Mouse (Mus musculus) common myeloid progenitor, adult 5-6 weeks (primary cell): Measurements from ENCODE around the gene Pnpla2. TPM values are rescaled to one million over a fixed set of nuclear protein-coding genes. Genes with fewer than 3 reads are reported as not detected.

Source experiments
- ATAC-seq: replicated peaks from 2 replicates; pipeline ENCODE4 v1.8.0; 2016; ENCODE audit warnings: low read depth, mild to moderate bottlenecking, moderate TSS enrichment, inconsistent platforms; ENCODE audit not compliant: poor library complexity, severe bottlenecking
- total RNA-seq: library from RNA; stranded (forward); fragments of 200-1000, 187-1606 nt; gene quantifications from 2 replicates; pipeline ENCODE4 v1.2.3, GENCODE M21; 2017

The Pnpla2 gene
- total RNA-seq, 1 experiment from 2014 or later, result 14.4 TPM

- ATAC-seq, result no peak
These were observed 9.7 kb downstream of the Pnpla2 start for GRCm38 (mm10) chr7:141464603-141465201.

- no peak for ATAC-seq
These were observed 10.5 kb downstream of the Pnpla2 start for GRCm38 (mm10) chr7:141465388-141466044.

- ATAC-seq, result no peak
These were observed 11.0 kb downstream of the Pnpla2 start for GRCm38 (mm10) chr7:141466045-141466394.

GRCm38 (mm10) chr7:141466607-141467148, 11.7 kb downstream of the Pnpla2 start:
- ATAC-seq, result no peak

GRCm38 (mm10) chr7:141467230-141468030, 12.4 kb downstream of the Pnpla2 start, which contains the start of gene Cd151:
Cd151 (plus strand) TSS chr7:141467392.
- ATAC-seq, result peak; percentile 43

- ATAC-seq, result no peak
These were observed 13.1 kb downstream of the Pnpla2 start for GRCm38 (mm10) chr7:141468164-141468521.

- ATAC-seq, result peak; percentile 66
These were observed 13.7 kb downstream of the Pnpla2 start for GRCm38 (mm10) chr7:141468522-141469211.

GRCm38 (mm10) chr7:141469352-141469751, 14.4 kb downstream of the Pnpla2 start:
- no peak for ATAC-seq

- no peak for ATAC-seq
These were observed 15.1 kb downstream of the Pnpla2 start for GRCm38 (mm10) chr7:141469901-141470636.

- no peak for ATAC-seq
These were observed 15.6 kb downstream of the Pnpla2 start for GRCm38 (mm10) chr7:141470637-141470944.

- no peak for ATAC-seq
These were observed 16.2 kb downstream of the Pnpla2 start for GRCm38 (mm10) chr7:141471236-141471635.

- no peak for ATAC-seq
These were observed 17.2 kb downstream of the Pnpla2 start for GRCm38 (mm10) chr7:141472226-141472625.

- ATAC-seq, result no peak
These were observed 17.8 kb downstream of the Pnpla2 start for GRCm38 (mm10) chr7:141472763-141473162.

- no peak for ATAC-seq
These were observed 19.2 kb downstream of the Pnpla2 start for GRCm38 (mm10) chr7:141474160-141474559.

- ATAC-seq, result peak; percentile 47
These were observed 20.2 kb downstream of the Pnpla2 start, which contains the start of the genes Polr2l and Tspan4 for GRCm38 (mm10) chr7:141475011-141475804. Polr2l (minus strand) TSS chr7:141475132. Tspan4 (plus strand) TSS chr7:141475240.

- ATAC-seq, result no peak
These were observed 20.8 kb downstream of the Pnpla2 start for GRCm38 (mm10) chr7:141475805-141476158.

- peak; percentile 27 for ATAC-seq
These were observed 21.4 kb downstream of the Pnpla2 start for GRCm38 (mm10) chr7:141476226-141476980.

- ATAC-seq, result 0 out of 2 replicates have a peak, but pooled peaks have one; percentile 4
These were observed 22.0 kb downstream of the Pnpla2 start for GRCm38 (mm10) chr7:141476981-141477370.
